Mouse (Mus musculus) spleen, adult 2 months (tissue): ENCODE measurements around the gene Tnrc18. TPM values are rescaled to one million over a fixed set of nuclear protein-coding genes. Genes with fewer than 3 reads are reported as not detected.

Experiments
- DNase-seq, 2 experiments: peaks; one replicate each; pipeline versions ENCODE4 v3.0.0 to v3.0.0-alpha.2; 2012 to 2021; ENCODE audit warnings: low spot score in 2 of 2, low read depth in 1 of 2
- H3K27ac ChIP-seq: fragments of 200-500 bp; 2 replicates; pipeline ENCODE4 v1.5.1; 2012; ENCODE audit warnings: low read length, inconsistent platforms; ENCODE audit not compliant: insufficient read depth
- H3K27me3 ChIP-seq: fragments of 200-500 bp; 2 replicates; pipeline ENCODE4 v1.6.1; 2012; ENCODE audit warnings: mild to moderate bottlenecking, moderate library complexity, low read length, inconsistent platforms; ENCODE audit not compliant: control insufficient read depth, insufficient read depth
- H3K36me3 ChIP-seq: fragments of 200-500 bp; 2 replicates; pipeline ENCODE4 v1.6.1; 2012; ENCODE audit warnings: mild to moderate bottlenecking, low read length, inconsistent platforms; ENCODE audit not compliant: control insufficient read depth, insufficient read depth
- H3K4me1 ChIP-seq: fragments of 200-500 bp; 2 replicates; pipeline ENCODE4 v1.6.1; 2011; ENCODE audit warnings: inconsistent platforms; ENCODE audit not compliant: control insufficient read depth, insufficient read depth, insufficient read length
- H3K4me3 ChIP-seq: fragments of 200-500 bp; 2 replicates; pipeline ENCODE4 v1.5.1; 2011; ENCODE audit warnings: mild to moderate bottlenecking, inconsistent platforms; ENCODE audit not compliant: insufficient read depth, insufficient read length; ENCODE audit errors: extremely low read depth
- CTCF ChIP-seq: fragments of 200-500 bp; IDR thresholded peaks from 2 replicates; pipeline ENCODE4 v1.5.1; 2011; ENCODE audit warnings: mild to moderate bottlenecking, inconsistent platforms; ENCODE audit not compliant: insufficient read depth, insufficient read length, insufficient replicate concordance; ENCODE audit errors: extremely low read depth
- POLR2A ChIP-seq: fragments of 200-500 bp; IDR thresholded peaks from 2 replicates; pipeline ENCODE4 v1.6.1; 2011; ENCODE audit warnings: low read depth, low read length, inconsistent platforms
- WGBS: fragments of 180-500 bp; shearing (Covaris S2); methylation state at CpG from one replicate; pipeline ENCODE4 v1.1.7; 2018; 5-methylcytosine and 5-hydroxymethylcytosine counted together
- polyA plus RNA-seq: library from polyadenylated mRNA; depleted of rRNA; stranded (reverse); fragments of >200 nt; gene quantifications from 2 replicates; pipeline ENCODE4 v1.2.3, GENCODE M21; 2012

The Tnrc18 gene
- polyA plus RNA-seq, 1 experiment = 37.3 TPM

DNA sequence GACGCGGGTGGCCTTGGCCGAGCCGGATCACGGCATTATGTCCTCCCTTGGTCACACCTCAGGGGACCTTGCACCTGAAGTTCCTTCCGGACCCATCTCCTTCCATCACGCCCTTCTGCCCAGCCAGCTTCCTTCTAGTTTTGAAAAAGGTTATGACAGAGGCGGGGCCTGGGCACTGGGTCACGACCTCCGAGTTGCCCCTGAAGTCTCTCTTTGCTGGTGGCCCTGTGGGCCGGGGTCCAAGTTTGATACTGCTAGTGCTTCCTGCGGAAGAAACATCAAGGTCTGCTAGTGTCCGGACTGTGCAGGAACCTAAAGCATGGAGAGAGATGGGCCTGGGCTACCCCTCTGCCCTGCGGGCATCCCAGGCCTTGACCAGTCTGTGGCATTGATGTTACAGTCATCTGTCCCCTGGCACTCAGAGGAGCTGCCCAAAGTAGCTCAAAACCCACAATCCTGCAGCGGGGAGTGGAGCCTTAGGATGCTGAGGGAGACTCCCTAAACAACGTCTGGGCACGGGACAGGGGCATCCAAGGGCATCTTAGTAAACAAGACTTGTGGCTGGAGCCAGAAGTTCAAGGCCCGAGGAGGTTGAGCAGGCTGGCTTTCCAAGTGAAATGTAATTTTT, 114.8 kb downstream of the Tnrc18 start:
- Histone ChIP-seq H3K27ac (no peak overlapping the region), H3K36me3 (no peaks in the 10 kb centered on the region), H3K27me3 (peaks cover 10% of the 10 kb centered on the region), H3K4me3 (peak overlapping the region; percentile 55), H3K4me1 (no peaks in the 10 kb centered on the region; the same call in none of the 2 replicates)
- WGBS = 23% methylated on average over 18 of the region's 18 CpGs
- no peak for TF ChIP-seq POLR2A
- TF ChIP-seq CTCF = no peak
- DNase-seq = no peak

DNA sequence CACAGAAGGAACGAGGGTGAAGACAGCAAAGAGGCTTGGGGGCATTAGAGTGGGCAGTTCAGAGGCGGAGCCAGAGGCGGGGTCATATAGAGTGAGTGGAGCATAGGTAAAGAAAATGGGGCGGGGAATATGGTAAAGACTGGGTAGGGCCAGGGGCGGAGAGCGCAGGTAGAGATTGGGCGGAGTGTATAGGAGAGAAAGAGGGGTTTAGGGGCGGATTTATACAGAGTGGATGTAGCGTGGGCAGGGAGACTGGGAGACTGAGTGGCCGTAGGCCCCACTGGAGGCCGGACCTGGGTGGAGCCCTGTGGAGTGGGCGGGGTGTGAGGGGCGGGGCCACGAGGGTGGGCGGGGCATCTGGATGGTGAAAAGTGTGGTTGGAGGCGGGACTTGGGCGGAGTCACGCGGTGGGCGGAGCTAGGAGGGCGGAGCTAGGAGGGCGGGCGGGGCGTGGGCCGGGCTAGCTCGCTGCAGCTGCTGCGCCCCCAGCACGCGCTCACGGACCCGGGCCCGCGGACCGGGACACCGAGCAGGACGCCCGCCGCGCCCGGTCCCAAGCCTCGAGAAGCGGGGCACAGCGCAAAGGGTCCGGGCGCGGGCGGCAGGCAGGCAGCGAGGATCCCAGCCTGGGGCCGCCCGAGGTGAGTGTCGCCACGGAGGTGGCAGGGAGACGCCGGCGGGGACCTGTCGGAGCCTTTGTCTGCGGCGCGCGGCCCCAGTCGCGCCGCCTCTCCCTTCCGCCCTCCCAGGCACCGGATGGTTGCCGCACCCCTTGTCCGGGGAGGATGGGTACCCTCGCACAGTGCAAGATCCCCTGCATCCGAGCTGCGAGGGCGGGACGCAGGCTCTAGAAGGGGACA, 115.6 kb downstream of the Tnrc18 start:
- TF ChIP-seq CTCF = no peak
- no peak for TF ChIP-seq POLR2A
- peaks cover 10% of the 10 kb centered on the region for H3K27me3 ChIP-seq
- H3K4me1 ChIP-seq = no peaks in the 10 kb centered on the region; the same call in none of the 2 replicates
- DNase-seq = peak in 1 of 2 experiments; percentile 9
- no peak overlapping the region for H3K27ac ChIP-seq
- H3K36me3 ChIP-seq = no peaks in the 10 kb centered on the region
- peak overlapping the region; percentile 55 for H3K4me3 ChIP-seq
- 5% methylated on average over 35 of the region's 72 CpGs for WGBS

DNA sequence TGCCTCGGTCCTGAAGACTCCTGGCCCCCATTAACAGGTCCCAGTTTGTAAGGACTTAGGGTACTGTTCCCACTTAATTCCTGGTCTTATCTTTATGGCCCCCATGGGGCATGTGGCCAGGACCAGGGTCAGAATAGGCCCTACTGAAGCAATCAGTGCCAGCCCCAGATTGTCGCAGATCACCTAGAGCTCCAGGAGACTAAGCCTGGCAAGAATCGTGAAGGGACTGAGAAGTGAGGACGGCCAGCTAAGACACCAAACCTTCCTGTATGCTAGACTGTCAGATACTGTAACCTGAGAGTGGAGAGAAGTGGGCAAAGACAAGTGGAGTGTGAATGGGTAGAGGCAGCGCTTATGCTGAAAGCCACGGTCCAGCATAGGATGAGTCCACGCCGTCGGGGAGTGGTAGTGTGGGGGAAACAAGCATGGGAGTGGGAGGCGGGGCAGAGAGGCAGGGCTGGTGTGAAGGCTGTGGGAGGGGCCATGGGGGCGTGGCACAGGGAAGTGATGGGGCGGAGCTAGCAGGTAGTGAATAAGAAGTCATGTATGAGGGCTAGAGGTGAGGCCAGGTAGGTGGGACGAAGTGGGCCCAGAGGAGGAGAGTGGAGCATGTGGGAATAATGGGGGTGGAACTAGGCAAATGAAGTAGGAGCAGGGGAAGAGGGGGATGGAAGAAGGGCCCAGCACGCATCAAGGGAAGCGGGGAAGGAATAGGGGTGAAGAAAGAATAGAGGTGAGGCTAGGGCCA, 116.4 kb downstream of the Tnrc18 start:
- Histone ChIP-seq H3K36me3 (no peaks in the 10 kb centered on the region), H3K4me1 (no peaks in the 10 kb centered on the region; the same call in none of the 2 replicates), H3K27ac (no peak overlapping the region), H3K4me3 (no peak overlapping the region), H3K27me3 (peaks cover 10% of the 10 kb centered on the region)
- WGBS = 17% methylated on average over 15 of the region's 15 CpGs
- DNase-seq = no peak
- TF ChIP-seq POLR2A = no peak
- TF ChIP-seq CTCF = no peak

DNA sequence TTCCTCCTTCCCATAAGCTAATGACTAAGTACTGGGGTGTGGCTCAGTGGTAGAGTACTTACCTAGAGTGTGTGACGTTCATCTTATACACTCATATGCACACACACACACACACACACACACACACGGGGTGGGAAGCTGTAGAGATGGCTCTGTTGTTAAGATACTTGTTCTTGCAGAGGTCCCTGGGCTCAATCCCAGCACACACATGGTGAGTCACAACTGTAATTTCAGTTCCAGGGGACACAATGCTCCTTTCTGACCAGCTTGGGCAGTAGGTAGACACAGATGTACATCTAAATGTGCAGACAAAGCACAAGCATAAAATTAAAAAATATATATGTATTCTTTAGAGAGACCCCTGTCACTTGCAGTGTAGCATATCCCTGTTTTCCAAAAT, 119.7 kb downstream of the Tnrc18 start:
- H3K4me3 ChIP-seq = no peak overlapping the region
- no peaks in the 10 kb centered on the region for H3K36me3 ChIP-seq
- WGBS = 50% methylated on average over 2 of the region's 2 CpGs
- no peak overlapping the region for H3K27ac ChIP-seq
- no peak for DNase-seq
- no peaks in the 10 kb centered on the region; the same call in none of the 2 replicates for H3K4me1 ChIP-seq
- TF ChIP-seq CTCF = no peak
- no peak for TF ChIP-seq POLR2A
- peaks cover 8% of the 10 kb centered on the region; the same call in 1 of the 2 replicates for H3K27me3 ChIP-seq

DNA sequence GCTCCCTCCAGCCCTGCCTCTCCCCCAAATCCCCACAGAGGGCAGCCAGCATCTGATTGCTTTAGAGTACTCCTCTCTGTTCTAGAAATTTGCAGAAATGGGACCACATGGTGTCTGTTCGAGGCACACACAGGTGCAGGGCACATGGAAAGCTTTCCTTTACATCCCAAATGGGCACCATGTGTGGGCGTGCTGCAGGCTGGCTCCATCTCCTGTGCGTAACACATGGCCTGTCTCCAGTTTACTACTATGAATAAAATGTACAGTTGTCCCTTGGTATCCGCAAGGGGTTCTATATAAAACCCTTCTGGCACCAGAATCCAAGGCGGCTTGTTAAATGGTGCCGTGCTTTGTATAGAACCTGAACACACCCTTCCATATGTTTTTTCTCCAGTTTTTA, 120.6 kb downstream of the Tnrc18 start:
- DNase-seq = no peak
- Histone ChIP-seq H3K27me3 (peaks cover under 1% of the 10 kb centered on the region; the same call in 1 of the 2 replicates), H3K4me3 (no peak overlapping the region), H3K27ac (no peak overlapping the region), H3K36me3 (no peaks in the 10 kb centered on the region), H3K4me1 (no peaks in the 10 kb centered on the region; the same call in 1 of the 2 replicates)
- TF ChIP-seq POLR2A = no peak
- no peak for TF ChIP-seq CTCF
- WGBS = 90% methylated on average over 6 of the region's 6 CpGs

DNA sequence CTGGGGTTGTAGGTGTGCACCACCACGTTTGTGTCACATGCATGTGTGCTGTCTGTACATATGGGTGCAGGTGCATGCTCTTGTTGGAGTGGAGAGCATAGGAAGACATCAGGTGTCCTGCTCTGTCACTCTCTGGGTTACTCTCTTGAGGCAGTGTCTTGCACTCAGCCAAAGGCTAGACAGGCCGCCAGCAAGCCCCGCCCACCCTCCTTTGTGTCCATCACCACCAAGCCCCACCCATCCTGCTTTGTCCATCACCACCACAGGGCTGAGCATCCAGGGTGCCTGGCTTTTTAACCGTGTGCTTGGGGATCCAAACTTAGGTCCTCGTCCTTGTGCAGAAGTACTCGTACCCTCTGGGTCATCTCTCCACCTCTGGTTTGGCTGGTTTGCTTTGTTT, 121.2 kb downstream of the Tnrc18 start:
- no peak overlapping the region for H3K4me3 ChIP-seq
- H3K4me1 ChIP-seq = no peaks in the 10 kb centered on the region
- no peak overlapping the region for H3K27ac ChIP-seq
- DNase-seq = no peak
- TF ChIP-seq POLR2A (no peak), CTCF (no peak)
- no peaks in the 10 kb centered on the region for H3K27me3 ChIP-seq
- H3K36me3 ChIP-seq = no peaks in the 10 kb centered on the region
- WGBS = 36% methylated on average over 6 of the region's 6 CpGs
